Mouse (Mus musculus): ENCODE results near the gene Defb23. TPM values are rescaled to one million over a fixed set of nuclear protein-coding genes. Genes with fewer than 3 reads are reported as not detected.
"Not testable (repeated sequence)": the region's sequence is repeated elsewhere in the genome, so short reads cannot be mapped to it uniquely, and the experiment has no call there.

Defb23 gene
- total RNA-seq, 2 experiments from 2014 or later = not detected

DNA sequence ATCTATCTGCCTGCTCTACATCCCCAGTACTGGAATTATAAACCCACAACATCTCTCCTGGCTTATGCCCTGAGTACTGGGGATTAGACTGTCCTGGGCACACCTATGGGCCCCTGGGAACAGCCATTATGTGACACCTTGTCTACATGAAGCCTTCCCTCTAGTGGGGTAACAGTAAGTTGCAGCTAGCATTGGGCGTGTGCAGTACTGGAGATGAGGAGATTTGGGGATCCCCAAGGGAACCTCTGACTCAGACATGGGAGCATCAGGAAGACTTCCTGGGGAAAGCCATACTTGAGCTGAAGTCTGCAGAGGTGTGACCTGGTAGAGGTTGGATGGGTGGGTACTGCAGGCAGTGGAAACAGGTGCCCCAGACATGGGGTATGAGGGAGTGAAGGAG lies 25.5 kb downstream of the Defb23 start:
- no peak for DNase-seq (ENCODE audit: low spot score in 2 of 2)

- DNase-seq (ENCODE audit: low spot score in 2 of 2) = peak; percentile 87 to 89
Observed at GRCm38 (mm10) chr2:152436983-152437860, 27.2 kb downstream of the Defb23 start.

DNA sequence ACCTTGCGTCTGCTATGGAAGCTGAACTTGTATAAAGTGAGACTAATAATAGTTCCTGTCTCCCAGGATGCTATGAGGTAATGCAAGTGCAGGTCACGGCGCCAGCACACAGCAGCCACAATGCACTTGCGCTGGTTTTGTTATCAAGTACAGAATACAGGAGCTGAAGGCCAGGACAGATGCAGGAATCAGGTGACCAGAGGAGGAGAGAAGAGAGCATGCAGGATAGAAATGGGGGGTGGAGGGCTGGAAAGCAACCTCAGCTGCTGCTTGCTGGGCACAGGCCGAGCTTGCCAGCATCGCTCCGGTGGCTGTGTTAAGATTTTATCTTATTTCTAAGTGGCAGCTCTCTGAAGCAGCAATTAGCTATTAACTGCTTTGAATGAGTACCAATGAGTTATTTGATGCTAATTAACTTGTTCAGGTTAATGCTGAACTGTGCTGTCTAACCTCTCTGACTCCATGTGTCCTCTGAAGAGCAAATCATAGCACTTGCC lies 28.0 kb downstream of the Defb23 start:
- no peak for DNase-seq (ENCODE audit: low spot score in 2 of 2)

DNA sequence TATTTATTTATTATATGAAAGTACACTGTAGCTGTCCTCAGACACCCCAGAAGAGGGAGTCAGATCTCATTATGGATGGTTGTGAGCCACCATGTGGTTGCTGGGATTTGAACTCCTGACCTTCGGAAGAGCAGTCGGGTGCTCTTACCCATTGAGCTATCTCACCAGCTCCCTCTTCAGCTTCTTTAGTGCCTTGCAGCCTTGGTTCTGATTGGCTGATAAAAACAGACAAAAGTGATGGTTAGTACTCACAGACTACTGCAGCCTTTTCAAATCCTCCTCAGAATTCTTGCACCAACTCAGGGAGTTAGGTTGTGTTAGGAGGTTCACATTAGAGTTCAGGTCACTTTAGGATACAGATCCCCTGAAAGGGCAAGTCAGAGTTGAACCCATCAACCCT lies 35.9 kb downstream of the Defb23 start:
- not testable (repeated sequence) for DNase-seq (ENCODE audit: low spot score in 2 of 2)

- no peak for DNase-seq (ENCODE audit: low spot score in 2 of 2)
Observed at GRCm38 (mm10) chr2:152427493-152427892, 36.9 kb downstream of the Defb23 start.

- no peak for DNase-seq (ENCODE audit: low spot score in 2 of 2)
Observed at GRCm38 (mm10) chr2:152415786-152416185, 48.6 kb downstream of the Defb23 start.

DNA sequence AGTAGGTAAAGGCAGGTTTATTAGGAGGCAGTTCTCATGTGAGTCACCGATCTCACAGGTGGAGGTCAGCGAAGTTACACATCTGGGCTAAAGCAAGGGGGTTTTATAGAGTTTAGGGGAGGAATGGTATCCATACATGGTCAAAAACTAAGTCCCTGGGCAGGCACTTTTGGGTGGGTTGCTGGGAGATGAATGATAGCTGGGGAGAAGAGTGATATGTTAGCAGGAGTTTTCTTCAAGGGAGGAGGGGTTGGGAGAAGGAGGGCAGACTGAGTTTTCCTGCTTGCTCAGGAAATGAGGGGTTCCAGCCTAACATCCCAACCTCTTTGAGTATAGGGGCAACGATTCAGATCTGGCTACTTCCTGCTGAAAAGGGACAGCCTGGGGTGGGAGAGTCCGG lies 49.1 kb downstream of the Defb23 start, which contains the start of gene 6820408C15Rik:
TSS of gene 6820408C15Rik (plus strand) at position 301 of the 400 bp plus-strand sequence.
- DNase-seq (ENCODE audit: low spot score in 2 of 2) = no peak

GRCm38 (mm10) chr2:152414591-152415165 lies 49.7 kb downstream of the Defb23 start, which contains the start of gene Zcchc3:
TSS of gene Zcchc3 (minus strand) at chr2:152415027.
- peak; percentile 79 to 86 for DNase-seq (ENCODE audit: low spot score in 2 of 2)

- peak in 1 of 2 experiments; percentile 45 for DNase-seq (ENCODE audit: low spot score in 2 of 2)
Observed at GRCm38 (mm10) chr2:152413765-152414584, 50.4 kb downstream of the Defb23 start.

DNA sequence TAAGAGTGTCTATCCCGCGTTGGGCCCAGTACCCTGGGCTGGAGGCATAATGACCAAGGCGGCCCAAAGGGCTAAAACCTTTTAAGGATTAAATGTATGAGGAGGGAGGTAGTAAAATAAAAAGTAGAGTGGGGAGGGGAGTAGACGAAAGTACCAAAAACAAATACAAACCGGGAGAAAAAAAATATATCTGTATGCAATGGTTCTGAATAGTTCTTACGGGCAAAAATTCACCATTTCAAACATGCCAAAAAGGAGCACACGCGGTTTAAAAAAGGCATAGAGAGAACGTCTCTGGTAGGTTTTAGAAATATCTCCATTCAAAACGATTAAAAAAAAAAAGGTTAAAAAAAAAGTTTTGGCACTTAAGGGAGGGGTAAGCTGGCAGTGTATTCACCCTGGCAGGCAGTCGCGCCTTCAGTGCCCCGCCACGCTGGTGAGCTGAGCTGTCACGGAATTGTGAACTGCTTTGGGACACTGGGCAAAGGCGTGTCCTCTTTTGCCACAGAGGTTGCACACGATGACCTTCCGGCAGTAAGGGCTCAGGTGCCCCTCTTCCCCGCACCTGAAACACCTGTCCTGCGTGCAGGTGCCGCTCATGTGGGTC lies 51.2 kb downstream of the Defb23 start:
- no peak for DNase-seq (ENCODE audit: low spot score in 2 of 2)

GRCm38 (mm10) chr2:152412526-152413157 lies 51.8 kb downstream of the Defb23 start:
- DNase-seq (ENCODE audit: low spot score in 2 of 2) = no peak

DNA sequence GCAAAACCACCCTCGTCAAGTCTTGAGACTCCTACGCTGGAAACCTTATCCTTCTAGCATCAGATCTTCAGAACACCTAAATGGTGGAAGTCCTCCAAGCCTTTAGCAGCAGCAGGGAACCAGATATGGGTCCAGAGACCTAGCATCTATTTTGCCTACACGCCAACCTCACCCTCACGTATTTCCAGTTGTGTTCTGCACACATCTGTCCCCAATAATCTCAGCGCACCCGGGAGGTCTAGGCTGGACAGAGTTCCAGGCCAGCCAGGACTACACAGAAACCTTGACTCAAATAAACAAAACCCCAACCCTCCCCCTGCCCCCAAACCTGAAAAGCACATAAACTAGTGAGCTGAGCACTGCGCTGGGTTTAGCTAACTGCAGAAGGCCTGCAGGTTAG lies 52.9 kb downstream of the Defb23 start:
- no peak for DNase-seq (ENCODE audit: low spot score in 2 of 2)

GRCm38 (mm10) chr2:152410971-152411371 lies 53.4 kb downstream of the Defb23 start:
- no peak for DNase-seq (ENCODE audit: low spot score in 2 of 2)

DNA sequence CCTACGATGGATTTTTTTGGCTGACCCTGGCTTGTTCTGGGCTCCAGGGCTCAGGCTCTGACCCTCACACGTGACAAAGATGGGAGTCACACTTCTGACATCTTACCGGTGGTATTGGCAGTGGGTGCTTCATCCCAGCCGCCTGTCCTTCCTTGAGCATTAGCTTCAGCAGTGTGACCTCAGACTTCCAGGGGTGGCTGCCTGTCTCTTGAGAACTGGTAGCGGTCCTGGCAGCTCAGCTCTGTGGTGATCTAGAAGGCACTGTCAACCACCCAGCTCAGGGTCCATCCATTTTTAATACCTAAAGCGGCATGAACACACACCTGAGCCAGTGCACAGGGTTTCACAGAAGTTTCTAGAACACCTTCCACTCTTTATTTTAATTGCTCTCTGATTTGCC lies 54.6 kb downstream of the Defb23 start:
- no peak for DNase-seq (ENCODE audit: low spot score in 2 of 2)

Other genes with a start within 250 kb of the Defb23 start
- 10 to 100 TPM; 88.2 to 98.6 TPM for gene Csnk2a1, start 237.8 kb downstream of the Defb23 start, total RNA-seq (2021)
- gene Tbc1d20, start 170.8 kb downstream of the Defb23 start, total RNA-seq (2021) = 100 to 1,000 TPM; 144 to 147 TPM
- 100 to 1,000 TPM in 1 of 2 experiments, 10 to 100 TPM in 1; 97.4 to 112 TPM for gene Rbck1, start 132.0 kb downstream of the Defb23 start, total RNA-seq (2021)
- gene Trib3, start 120.6 kb downstream of the Defb23 start, total RNA-seq (2021) = 10 to 100 TPM in 1 of 2 experiments, 1 to 10 TPM in 1; 4.9 to 12.4 TPM
- 1 to 10 TPM; 5.8 to 6.7 TPM for gene Nrsn2, start 88.0 kb downstream of the Defb23 start, total RNA-seq (2021)
- 1 to 10 TPM; 3.5 to 7.3 TPM for gene Sox12, start 66.6 kb downstream of the Defb23 start, total RNA-seq (2021)
- gene Zcchc3, start 49.6 kb downstream of the Defb23 start, total RNA-seq (2021) = 1 to 10 TPM; 6.8 to 7.8 TPM
- under 1 TPM; 0.36 to 0.74 TPM for gene 6820408C15Rik, start 49.0 kb downstream of the Defb23 start, total RNA-seq (2021)
- not detected for gene Defb20, start 12.4 kb upstream of the Defb23 start, total RNA-seq (2021)
- not detected for gene Defb22, start 25.5 kb upstream of the Defb23 start, total RNA-seq (2021)
- gene Defb26, start 47.1 kb upstream of the Defb23 start, total RNA-seq (2021) = not detected
- gene Defb28, start 53.6 kb upstream of the Defb23 start, total RNA-seq (2021) = not detected
- gene Defb29, start 75.5 kb upstream of the Defb23 start, total RNA-seq (2021) = not detected
- not detected for gene Gm17416, start 104.7 kb upstream of the Defb23 start, total RNA-seq (2021)
- not detected for gene Defb21, start 108.1 kb upstream of the Defb23 start, total RNA-seq (2021)
- under 1 TPM in 1 of 2 experiments, not detected in 1; 0.93 TPM for gene Defb19, start 115.7 kb upstream of the Defb23 start, total RNA-seq (2021)
- gene Defb45, start 134.8 kb upstream of the Defb23 start, total RNA-seq (2021) = not detected
- not detected for gene Defb36, start 139.7 kb upstream of the Defb23 start, total RNA-seq (2021)
- 1 to 10 TPM; 1.5 to 2.4 TPM for gene Defb25, start 158.4 kb upstream of the Defb23 start, total RNA-seq (2021)
- 10 to 100 TPM in 1 of 2 experiments, 1 to 10 TPM in 1; 8.9 to 13.5 TPM for gene Rem1, start 162.3 kb upstream of the Defb23 start, total RNA-seq (2021)
- 100 to 1,000 TPM; 151 to 170 TPM for gene H13, start 204.8 kb upstream of the Defb23 start, total RNA-seq (2021)
- gene Mcts2, start 222.4 kb upstream of the Defb23 start, total RNA-seq (2021) = 10 to 100 TPM; 23.5 to 25.8 TPM